ENCODE assay signal across 22 mouse cellular contexts in genomic region chr6:51546085-51546484, GRCm38 (mm10). TPM values are rescaled to one million over a fixed set of nuclear protein-coding genes. Genes with fewer than 3 reads are reported as not detected.
DNase-seq lines count a peak whose midpoint lies in the region; ATAC-seq and TF ChIP-seq lines count a peak whose summit lies in the region.
"Had no signal": no experiment of that assay in that cellular context is flagged by ENCODE, and none has a peak within 500 bp of the region (broad histone marks: within the 10 kb centered on the region; RNA-seq: fewer than 3 reads in every experiment).

No protein-coding gene starts in this region.

- intact Hi-C loops in heart, adult 2 months (cut with DNase I), result no loop called here

- ATAC-seq in megakaryocyte, adult 5-6 weeks (ENCODE audit: poor library complexity, severe bottlenecking), result no peak
- ATAC-seq: forebrain, embryonic 13.5 days; midbrain, embryonic 13.5 days had no signal

- H3K27ac ChIP-seq in heart, adult 2 months, result peak overlapping the region; percentile 73
- H3K27ac ChIP-seq: forebrain, embryonic 13.5 days; hindbrain, embryonic 15.5 days; limb, embryonic 15.5 days; midbrain, embryonic 13.5 days had no signal

- TF ChIP-seq EP300 in heart, adult 2 months (IDR thresholded peaks at IDR 0.05; ENCODE audit: insufficient read depth, low read depth, low read length), result no peak

- no peak for TF ChIP-seq POLR2A in heart, adult 2 months (IDR thresholded peaks at IDR 0.05; ENCODE audit: insufficient read depth, low read depth, low read length)

- WGBS in heart, adult 2 months, result 75% methylated on average over 2 of the region's 2 CpGs

- H3K4me1 ChIP-seq in heart, adult 2 months (ENCODE audit: control insufficient read depth, insufficient read depth, low read length), result peaks cover 7% of the 10 kb centered on the region
- H3K4me1 ChIP-seq in megakaryocyte, embryonic 14.5 days, result peaks cover 61% of the 10 kb centered on the region

- no peak overlapping the region for H3K4me3 ChIP-seq in heart, adult 2 months
- H3K4me3 ChIP-seq in megakaryocyte, embryonic 14.5 days (replicated peaks), result peak overlapping the region; percentile 7
- H3K4me3 ChIP-seq: forebrain, embryonic 13.5 days; hindbrain, embryonic 15.5 days; limb, embryonic 10.5 days; limb, embryonic 15.5 days; midbrain, embryonic 13.5 days had no signal

- no peaks in the 10 kb centered on the region for H3K27me3 ChIP-seq in heart, adult 2 months (ENCODE audit: control insufficient read depth, insufficient read depth, low read length)
- H3K27me3 ChIP-seq in megakaryocyte, embryonic 14.5 days (replicated peaks), result peaks cover 4% of the 10 kb centered on the region
- H3K27me3 ChIP-seq: forebrain, embryonic 13.5 days; heart, embryonic 13.5 days; hindbrain, embryonic 15.5 days; limb, embryonic 15.5 days; midbrain, embryonic 13.5 days had no signal

- DNase-seq in heart, adult 2 months, result no peak
- DNase-seq in heart, adult 11 months, result no peak
- DNase-seq in skeletal muscle tissue, adult 2 months (ENCODE audit: low read depth, low spot score), result peak; percentile 32
- no peak for DNase-seq in T-cell, adult 2 months (ENCODE audit: low spot score)
- no peak for DNase-seq in layer of hippocampus, postnatal 14 days (ENCODE audit: low spot score in 2 of 2)
- DNase-seq: adrenal gland, adult 8-10 months; cerebellum, adult 11 months; cerebellum, adult 9-10 months; cerebellum, postnatal 36 days; gastrocnemius, postnatal 36 days; heart, postnatal 10 days; kidney, adult 11 months; kidney, postnatal 25 days; thymus, adult 18-20 months had no signal

- no peak overlapping the region for H3K9ac ChIP-seq in heart, adult 2 months (ENCODE audit: low read depth, low read length)
- H3K9ac ChIP-seq: forebrain, embryonic 13.5 days; heart, embryonic 13.5 days; hindbrain, embryonic 15.5 days; limb, embryonic 15.5 days; midbrain, embryonic 13.5 days had no signal

- TF ChIP-seq CTCF in heart, adult 2 months (IDR thresholded peaks at IDR 0.05), result no peak

- H3K36me3 ChIP-seq in heart, adult 2 months (ENCODE audit: control insufficient read depth, insufficient read depth, low read length), result no peaks in the 10 kb centered on the region
- peaks cover under 1% of the 10 kb centered on the region for H3K36me3 ChIP-seq in megakaryocyte, embryonic 14.5 days (replicated peaks; ENCODE audit: low read length)
- H3K36me3 ChIP-seq: heart, embryonic 13.5 days; hindbrain, embryonic 15.5 days; limb, embryonic 10.5 days; limb, embryonic 15.5 days had no signal

- no peaks in the 10 kb centered on the region for H3K79me2 ChIP-seq in heart, adult 2 months (replicated peaks; ENCODE audit: control insufficient read depth, insufficient read depth, low read length)

- H3K9me3 ChIP-seq in megakaryocyte, embryonic 14.5 days, result 0 out of 2 replicates have a peak, but pooled peaks cover under 1% of the 10 kb centered on the region
- H3K9me3 ChIP-seq: forebrain, embryonic 13.5 days; heart, embryonic 13.5 days; hindbrain, embryonic 15.5 days; limb, embryonic 10.5 days; limb, embryonic 15.5 days; midbrain, embryonic 13.5 days had no signal

RNA-seq across cellular contexts. Expression of gene Snx10, which starts 22.4 kb away (rescaled TPM):
- 10 to 100 TPM; 10.8 to 11.4 TPM for total RNA-seq in heart, adult 2 months (2021)
- polyA plus RNA-seq in heart, adult 2 months (2012; rRNA removed), result 3.9 and 6.5 TPM in 2 replicates
- 2.4 TPM in 1 of 2 replicates, not detected in the other for polyA plus RNA-seq in megakaryocyte, embryonic 14.5 days (2012; ENCODE audit: insufficient read depth, low replicate concordance)
- 126 and 133 TPM in 2 replicates for total RNA-seq in megakaryocyte, adult 5-6 weeks (2015)
- total RNA-seq in megakaryocyte, adult 5-6 weeks (2017), result 114 and 125 TPM in 2 replicates
- total RNA-seq in layer of hippocampus, postnatal 14 days (2021), result 100 to 1,000 TPM; 116 to 117 TPM

Comparison
In these comparisons a context has a peak if more than half of its experiments do, and no peak if none do; other contexts are left out.
1. RNA of gene Snx10, which starts 22.4 kb away (total RNA-seq): 114 to 133 TPM in megakaryocyte, adult 5-6 weeks and 116 to 117 TPM in layer of hippocampus, postnatal 14 days; 10.8 to 11.4 TPM in heart, adult 2 months; every median in the first group is over 4 times any median in the second.